Mouse (Mus musculus) stomach, postnatal 0 days (tissue): ENCODE measurements around the gene Ankar.

Source experiments
- CTCF ChIP-seq: IDR thresholded peaks from 2 replicates; pipeline ENCODE4 v1.5.1; 2016; ENCODE audit warnings: antibody characterized with exemption, low read depth, mild to moderate bottlenecking, moderate library complexity
- EP300 ChIP-seq: optimal IDR thresholded peaks from 2 replicates; pipeline ENCODE3; 2016; ENCODE audit warnings: antibody characterized with exemption

DNA sequence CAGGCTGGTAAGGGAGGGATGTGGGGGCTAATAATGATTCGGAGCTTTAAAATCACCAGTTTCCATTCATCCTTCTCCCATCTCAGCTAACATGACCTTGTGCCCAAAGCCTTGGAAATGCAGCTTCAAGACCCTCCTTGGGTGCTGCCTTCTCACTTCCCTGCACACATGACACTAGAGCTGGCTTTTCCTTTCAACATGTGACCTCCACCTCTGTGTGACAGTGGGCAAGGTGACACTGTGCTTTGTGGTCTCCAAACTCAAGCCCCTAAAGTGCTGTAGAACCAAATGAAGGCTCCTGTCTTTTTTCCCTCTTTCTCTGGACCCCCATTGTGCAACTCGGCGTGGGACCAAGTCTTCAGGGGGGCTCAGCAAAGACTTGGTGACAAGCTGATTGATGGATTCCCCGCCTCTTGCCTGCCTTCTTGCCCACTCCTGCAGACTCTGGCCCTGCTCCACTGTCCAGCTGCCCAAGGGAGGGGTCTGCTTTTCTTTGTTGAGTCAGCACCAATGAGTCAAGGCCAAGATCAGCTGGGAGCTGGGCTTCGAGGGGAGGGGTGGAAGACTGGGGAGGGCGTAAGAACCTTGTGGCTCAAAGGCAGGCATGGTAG is 19.8 kb upstream of the Ankar start:
- TF ChIP-seq EP300 (no peak), CTCF (no peak)
